Mouse (Mus musculus) kidney, postnatal 0 days (tissue): ENCODE data around the gene Glmp. TPM values are rescaled to one million over a fixed set of nuclear protein-coding genes. Genes with fewer than 3 reads are reported as not detected.
"Not testable (repeated sequence)": the region's sequence is repeated elsewhere in the genome, so short reads cannot be mapped to it uniquely, and the experiment has no call there.

Experiments used
- ATAC-seq: fragments of 200-750 bp; cut with Nextera tagmentation; replicated peaks from 2 replicates; pipeline ENCODE4 v1.8.0; 2017; ENCODE audit warnings: low read depth, moderate number of reproducible peaks, moderate TSS enrichment, moderate library complexity; ENCODE audit not compliant: low FRiP score
- DNase-seq: peaks from one replicate; pipeline ENCODE4 v3.0.0-alpha.2; 2016; ENCODE audit warnings: low spot score
- H3K27ac ChIP-seq: fragments of 300-500 bp; sonication (generic); 2 replicates; pipeline ENCODE4 v1.5.1; 2014; ENCODE audit warnings: mild to moderate bottlenecking
- H3K27me3 ChIP-seq: fragments of 300-500 bp; sonication (generic); 2 replicates; pipeline ENCODE4 v1.6.1; 2014; ENCODE audit warnings: low read length, mixed read lengths; ENCODE audit not compliant: insufficient read depth
- H3K36me3 ChIP-seq: fragments of 300-500 bp; sonication (generic); 2 replicates; pipeline ENCODE4 v1.6.1; 2014; ENCODE audit warnings: low read length, mixed read lengths; ENCODE audit not compliant: insufficient read depth
- H3K4me1 ChIP-seq: fragments of 300-500 bp; sonication (generic); replicated peaks from 2 replicates; pipeline ENCODE4 v1.6.1; 2014; ENCODE audit warnings: antibody characterized with exemption, low read length, mixed read lengths; ENCODE audit not compliant: insufficient read depth
- H3K4me2 ChIP-seq: fragments of 300-500 bp; sonication (generic); 2 replicates; pipeline ENCODE4 v1.6.1; 2014; ENCODE audit warnings: mild to moderate bottlenecking, low read length, moderate library complexity, mixed read lengths
- H3K4me3 ChIP-seq: fragments of 300-500 bp; sonication (generic); replicated peaks from 2 replicates; pipeline ENCODE4 v1.5.1; 2014; ENCODE audit warnings: low read depth, low read length
- H3K9ac ChIP-seq: fragments of 300-500 bp; sonication (generic); 2 replicates; pipeline ENCODE4 v1.6.1; 2014; ENCODE audit warnings: low read depth, low read length
- H3K9me3 ChIP-seq: fragments of 300-500 bp; sonication (generic); replicated peaks from 2 replicates; pipeline ENCODE4 v1.6.1; 2016; ENCODE audit warnings: low read length, inconsistent platforms, mixed read lengths
- CTCF ChIP-seq: IDR thresholded peaks from 2 replicates; pipeline ENCODE4 v1.5.1; 2016; ENCODE audit warnings: antibody characterized with exemption, low read depth, mild to moderate bottlenecking, moderate library complexity
- whole genome bisulfite sequencing: fragments of 180-500 bp; shearing (Covaris S2); extraction: QIAGEN DNeasy Blood & Tissue Kit; methylation state at CpG from one replicate; pipeline ENCODE4 v1.1.7; 2014; 5-methylcytosine and 5-hydroxymethylcytosine counted together
- polyA plus RNA-seq: library from polyadenylated mRNA; unstranded; fragments of >200 nt; fragmentation: Nextera tagmentation; extraction: Ambion mirVana; gene quantifications from 2 replicates; pipeline ENCODE4 v1.2.1, GENCODE M21; 2015

Gene Glmp
- polyA plus RNA-seq, 1 experiment from 2014 or later: 306 TPM

DNA sequence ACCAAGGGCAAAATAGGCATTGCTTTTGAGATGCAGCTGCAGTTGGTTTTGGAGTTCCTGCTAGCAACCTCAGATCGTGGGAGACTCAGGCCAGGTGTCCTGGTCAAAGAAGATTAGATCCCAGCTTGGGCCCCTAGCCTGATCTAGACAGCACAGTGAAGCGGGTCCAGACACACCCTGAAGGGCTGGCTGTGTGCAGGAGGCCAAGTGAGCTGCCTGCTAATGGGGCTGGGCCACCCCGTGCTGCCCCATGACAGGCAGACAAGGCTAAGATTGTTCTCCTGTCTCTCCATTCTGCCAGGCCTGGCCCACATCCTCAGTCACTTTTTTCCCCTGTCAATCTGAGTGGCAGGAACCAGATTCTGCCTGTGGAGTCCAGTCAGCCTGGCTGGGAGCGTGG is 38.9 kb downstream of the Glmp start:
- Histone ChIP-seq H3K4me2 (no peak overlapping the region), H3K9ac (no peak overlapping the region), H3K4me1 (no peaks in the 10 kb centered on the region), H3K27ac (no peak overlapping the region), H3K27me3 (peaks cover 3% of the 10 kb centered on the region; the same call in 1 of the 2 replicates), H3K9me3 (no peaks in the 10 kb centered on the region), H3K36me3 (peaks cover 32% of the 10 kb centered on the region), H3K4me3 (no peak overlapping the region)
- no peak for ATAC-seq
- TF ChIP-seq CTCF: no peak
- 57% methylated on average over 4 of the region's 4 CpGs for WGBS
- no peak for DNase-seq

DNA sequence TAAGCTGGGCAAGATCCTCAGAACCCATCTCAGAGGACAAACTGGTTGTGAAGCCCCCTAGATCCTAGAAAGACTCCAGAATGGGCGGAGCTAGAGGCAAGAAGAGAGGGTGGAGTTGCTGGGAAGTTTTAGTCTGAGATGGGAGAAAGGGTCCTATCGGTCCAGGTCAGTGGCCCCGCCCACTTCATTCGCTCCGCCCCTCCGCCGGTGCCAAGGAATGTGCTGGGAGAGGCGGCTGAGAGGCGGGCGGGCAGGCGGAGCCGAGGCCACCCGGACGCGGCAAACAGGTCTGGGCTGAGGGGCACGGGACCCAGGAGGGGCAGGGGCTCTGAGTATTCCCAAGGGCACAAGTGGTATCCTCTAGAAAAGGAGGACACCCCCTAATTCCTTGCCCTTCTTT is 39.5 kb downstream of the Glmp start, which contains the start of gene Paqr6:
Gene Paqr6 (plus strand): TSS at position 248 of the 400 bp plus-strand sequence.
- no peaks in the 10 kb centered on the region for H3K9me3 ChIP-seq
- peak within 1 kb of the TSS; percentile 5; the same call in 1 of the 2 replicates for H3K27ac ChIP-seq
- peak within 1 kb of the TSS; percentile 17; the same call in 1 of the 2 replicates for H3K4me3 ChIP-seq
- H3K27me3 ChIP-seq: peaks cover 3% of the 10 kb centered on the region; the same call in 1 of the 2 replicates
- no peak for TF ChIP-seq CTCF
- peak within 1 kb of the TSS; percentile 38 for H3K4me2 ChIP-seq
- no peak within 1 kb of the TSS for H3K9ac ChIP-seq
- ATAC-seq (0 out of 2 replicates have a peak, but pooled peaks have one; percentile 8), DNase-seq (peak; percentile 72)
- peaks cover 25% of the 10 kb centered on the region for H3K36me3 ChIP-seq
- under 1% methylated on average over 16 of the region's 16 CpGs for WGBS
- no peaks in the 10 kb centered on the region for H3K4me1 ChIP-seq

DNA sequence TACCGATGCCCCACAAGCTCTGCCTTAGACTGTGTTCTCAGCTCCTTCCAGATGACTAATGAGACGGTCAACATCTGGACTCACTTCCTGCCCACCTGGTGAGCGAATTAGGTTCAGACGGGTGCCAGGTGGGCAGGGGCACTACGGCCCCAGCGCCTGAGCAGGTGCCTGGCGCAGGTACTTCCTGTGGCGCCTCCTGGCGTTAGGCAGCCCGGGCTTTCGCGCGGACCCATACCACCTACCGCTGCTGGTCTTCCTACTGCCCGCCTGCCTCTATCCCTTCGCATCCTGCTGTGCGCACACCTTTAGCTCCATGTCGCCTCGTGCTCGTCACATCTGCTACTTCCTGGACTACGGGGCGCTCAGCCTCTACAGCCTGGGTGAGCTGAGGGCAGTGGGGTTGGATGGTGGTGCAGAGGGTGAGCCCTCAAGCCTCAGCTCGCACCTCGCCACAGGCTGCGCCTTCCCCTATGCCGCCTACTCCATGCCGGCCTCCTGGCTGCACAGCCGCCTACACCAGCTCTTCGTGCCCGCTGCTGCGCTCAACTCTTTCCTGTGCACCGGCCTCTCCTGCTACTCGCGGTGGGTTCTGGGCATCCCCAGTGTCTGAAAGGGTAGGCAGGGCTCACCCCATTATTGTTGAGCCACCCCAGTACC is 41.0 kb downstream of the Glmp start:
- H3K9ac ChIP-seq: no peak overlapping the region
- H3K9me3 ChIP-seq: no peaks in the 10 kb centered on the region
- DNase-seq: no peak
- peaks cover 3% of the 10 kb centered on the region; the same call in 1 of the 2 replicates for H3K27me3 ChIP-seq
- 47% methylated on average over 34 of the region's 34 CpGs for whole genome bisulfite sequencing
- H3K27ac ChIP-seq: no peak overlapping the region
- ATAC-seq: no peak
- peaks cover 10% of the 10 kb centered on the region for H3K36me3 ChIP-seq
- no peak for TF ChIP-seq CTCF
- H3K4me2 ChIP-seq: no peak overlapping the region
- no peak overlapping the region for H3K4me3 ChIP-seq
- no peaks in the 10 kb centered on the region for H3K4me1 ChIP-seq

DNA sequence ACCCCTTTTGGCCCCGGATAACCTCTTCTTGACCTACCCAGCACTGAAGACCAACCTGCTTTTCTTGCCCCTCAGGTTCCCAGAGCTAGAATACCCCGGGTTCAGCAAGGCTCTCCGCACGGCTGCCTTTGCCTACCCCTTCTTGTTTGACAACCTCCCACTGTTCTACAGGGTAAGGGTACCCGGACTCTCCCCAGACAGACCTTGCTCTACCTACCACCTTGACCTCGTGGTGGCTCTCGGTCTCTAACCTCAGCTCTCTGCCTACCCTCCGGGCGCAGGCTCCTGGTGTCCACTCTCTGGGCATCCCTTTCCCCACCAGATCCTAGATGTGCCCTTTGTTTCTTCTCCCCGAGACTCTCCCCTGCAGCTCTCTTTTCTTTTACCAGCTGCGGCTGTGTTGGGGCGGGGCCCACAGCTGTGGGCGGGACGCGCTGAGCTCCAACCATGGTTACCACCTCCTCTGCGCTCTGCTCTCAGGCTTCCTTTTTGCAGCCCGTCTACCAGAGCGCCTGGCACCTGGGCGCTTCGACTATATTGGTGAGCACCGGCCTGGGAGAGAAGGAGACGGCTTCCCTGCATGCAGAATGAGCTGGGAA is 42.1 kb downstream of the Glmp start:
- peak overlapping the region; percentile 37 for H3K4me2 ChIP-seq
- DNase-seq (peak; percentile 17), ATAC-seq (peak; percentile 64)
- H3K9ac ChIP-seq, H3K4me1 ChIP-seq, H3K9me3 ChIP-seq, H3K27ac ChIP-seq, H3K36me3 ChIP-seq, H3K4me3 ChIP-seq, H3K27me3 ChIP-seq: not testable (repeated sequence)
- 10% methylated on average over 20 of the region's 22 CpGs for WGBS

DNA sequence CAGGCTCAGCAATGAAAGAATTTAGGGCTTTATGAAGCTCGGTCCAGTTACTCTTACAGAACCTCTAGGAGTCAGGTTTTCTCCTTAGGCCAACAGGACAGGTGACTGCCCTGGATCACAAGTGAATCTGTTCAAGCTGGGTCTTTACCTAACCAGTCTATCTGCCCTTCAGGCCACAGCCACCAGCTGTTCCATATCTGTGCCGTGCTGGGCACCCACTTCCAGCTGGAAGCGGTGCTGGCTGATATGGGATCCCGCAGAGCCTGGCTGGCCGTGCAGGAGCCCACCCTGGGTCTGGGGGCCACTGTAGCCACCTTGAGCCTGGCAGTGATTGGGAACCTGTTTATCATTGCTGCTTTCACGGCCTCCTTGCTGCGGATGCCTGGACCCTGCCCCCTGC is 42.7 kb downstream of the Glmp start:
- H3K9me3 ChIP-seq, DNase-seq, H3K4me2 ChIP-seq, H3K36me3 ChIP-seq, H3K27me3 ChIP-seq, H3K4me1 ChIP-seq, H3K4me3 ChIP-seq, ATAC-seq, H3K9ac ChIP-seq, H3K27ac ChIP-seq: not testable (repeated sequence)
- WGBS: 49% methylated on average over 3 of the region's 7 CpGs

DNA sequence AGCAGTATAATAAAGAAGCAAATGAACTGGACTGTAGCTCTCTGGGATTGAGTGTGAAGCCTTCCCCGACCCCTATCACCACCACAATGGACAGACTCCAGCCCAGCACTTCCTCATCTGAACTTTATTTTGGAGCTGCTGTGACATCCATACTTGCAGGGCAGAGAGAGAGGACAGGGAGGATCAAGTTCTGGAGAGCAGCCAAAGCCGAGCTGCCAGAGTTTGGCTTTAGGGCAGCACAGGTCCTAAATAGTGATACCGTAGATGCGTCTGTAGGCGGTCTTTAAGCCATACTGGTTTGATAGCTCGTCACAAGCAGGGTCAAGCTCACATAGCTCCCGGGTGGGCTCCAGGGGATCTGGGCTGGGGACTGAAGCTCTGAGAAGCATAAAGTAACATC is 43.7 kb downstream of the Glmp start:
- H3K27me3 ChIP-seq, H3K36me3 ChIP-seq, H3K9ac ChIP-seq, H3K27ac ChIP-seq, H3K4me1 ChIP-seq, H3K4me2 ChIP-seq, H3K4me3 ChIP-seq, ATAC-seq, H3K9me3 ChIP-seq, DNase-seq: not testable (repeated sequence)
- 78% methylated on average over 7 of the region's 7 CpGs for WGBS

DNA sequence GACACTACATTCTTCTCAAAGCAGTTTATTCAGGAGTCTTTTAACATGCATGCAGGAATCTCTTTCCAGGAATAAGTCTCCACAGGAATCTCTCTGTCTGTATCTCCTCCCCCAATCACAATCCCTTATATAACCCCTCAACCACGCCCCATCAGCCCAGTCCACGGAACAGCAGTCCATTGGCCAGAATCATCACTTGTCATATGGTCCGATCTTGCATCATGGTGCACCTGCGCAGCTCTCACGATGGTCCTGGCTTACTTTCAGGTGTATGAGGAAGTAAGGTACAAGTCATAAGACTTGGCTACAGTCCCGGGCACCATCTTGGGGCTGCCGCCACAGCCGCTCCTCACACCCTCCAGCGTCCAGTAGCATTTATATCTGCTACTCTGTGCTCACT is 47.8 kb downstream of the Glmp start, which contains the start of gene Bglap3:
Gene Bglap3 (minus strand): TSS at position 101 of the 400 bp plus-strand sequence.
- H3K27ac ChIP-seq, ATAC-seq, H3K4me1 ChIP-seq, H3K9ac ChIP-seq, H3K9me3 ChIP-seq, DNase-seq, H3K27me3 ChIP-seq, H3K4me2 ChIP-seq, H3K4me3 ChIP-seq, H3K36me3 ChIP-seq: not testable (repeated sequence)
- WGBS: 94% methylated on average over 9 of the region's 9 CpGs

DNA sequence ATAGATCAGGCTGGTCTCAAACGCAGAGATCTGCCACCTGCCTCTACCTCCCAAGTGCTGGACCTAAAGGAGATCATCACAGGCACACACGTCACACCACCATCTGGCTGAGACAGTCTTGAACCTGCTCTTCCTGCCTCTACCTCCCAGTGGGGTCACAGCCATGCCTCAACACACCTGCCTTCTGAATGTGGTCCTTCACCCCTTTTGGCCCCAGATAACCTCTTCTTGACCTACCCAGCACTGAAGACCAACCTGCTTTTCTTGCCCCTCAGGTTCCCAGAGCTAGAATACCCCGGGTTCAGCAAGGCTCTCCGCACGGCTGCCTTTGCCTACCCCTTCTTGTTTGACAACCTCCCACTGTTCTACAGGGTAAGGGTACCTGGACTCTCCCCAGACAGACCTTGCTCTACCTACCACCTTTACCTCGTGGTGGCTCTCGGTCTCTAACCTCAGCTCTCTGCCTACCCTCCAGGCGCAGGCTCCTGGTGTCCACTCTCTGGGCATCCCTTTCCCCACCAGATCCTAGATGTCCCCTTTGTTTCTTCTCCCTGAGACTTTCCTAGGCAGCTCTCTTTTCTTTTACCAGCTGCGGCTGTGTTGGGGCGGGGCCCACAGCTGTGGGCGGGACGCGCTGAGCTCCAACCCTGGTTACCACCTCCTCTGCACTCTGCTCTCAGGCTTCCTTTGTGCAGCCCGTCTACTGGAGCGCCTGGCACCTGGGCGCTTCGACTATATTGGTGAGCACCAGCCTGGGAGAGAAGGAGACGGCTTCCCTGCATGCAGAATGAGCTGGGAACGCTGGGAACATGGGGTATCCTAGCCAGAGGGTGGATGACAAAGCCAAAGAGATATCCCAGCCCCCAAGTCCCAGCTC is 51.2 kb downstream of the Glmp start:
- H3K36me3 ChIP-seq, H3K27me3 ChIP-seq, H3K4me1 ChIP-seq, H3K4me3 ChIP-seq, H3K9me3 ChIP-seq: not testable (repeated sequence)
- Histone ChIP-seq H3K4me2 (peak overlapping the region; percentile 39), H3K9ac (0 out of 2 replicates have a peak overlapping the region, but pooled peaks have one; percentile 13), H3K27ac (peak overlapping the region; percentile 64; the same call in 1 of the 2 replicates)
- ATAC-seq (peak; percentile 91), DNase-seq (peak; percentile 74)
- WGBS: 11% methylated on average over 19 of the region's 19 CpGs
